Mouse (Mus musculus) limb, embryonic 13.5 days (tissue): ENCODE results near the gene Pcsk2. TPM values are rescaled to one million over a fixed set of nuclear protein-coding genes. Genes with fewer than 3 reads are reported as not detected.

Experiments
- ATAC-seq: fragments of 200-750 bp; cut with Nextera tagmentation; 2 replicates; pipeline ENCODE4 v1.8.0; 2017; ENCODE audit warnings: low read depth, moderate number of reproducible peaks, moderate TSS enrichment; ENCODE audit not compliant: low FRiP score
- H3K27ac ChIP-seq: fragments of 300-500 bp; sonication (generic); 2 replicates; pipeline ENCODE4 v1.5.1; 2015; ENCODE audit warnings: inconsistent platforms, mild to moderate bottlenecking, moderate library complexity
- H3K27me3 ChIP-seq: fragments of 300-500 bp; sonication (generic); 2 replicates; pipeline ENCODE4 v1.6.1; 2015; ENCODE audit warnings: mild to moderate bottlenecking, inconsistent platforms
- H3K36me3 ChIP-seq: fragments of 300-500 bp; sonication (generic); 2 replicates; pipeline ENCODE4 v1.6.1; 2015; ENCODE audit warnings: inconsistent platforms, mild to moderate bottlenecking, moderate library complexity
- H3K4me1 ChIP-seq: fragments of 300-500 bp; sonication (generic); 2 replicates; pipeline ENCODE4 v1.6.1; 2015; ENCODE audit warnings: inconsistent platforms
- H3K4me2 ChIP-seq: fragments of 300-500 bp; sonication (generic); replicated peaks from 2 replicates; pipeline ENCODE4 v1.6.1; 2015; ENCODE audit warnings: inconsistent platforms, mild to moderate bottlenecking, moderate library complexity
- H3K4me3 ChIP-seq: fragments of 300-500 bp; sonication (generic); 2 replicates; pipeline ENCODE4 v1.5.1; 2015; ENCODE audit warnings: moderate library complexity, mild to moderate bottlenecking, inconsistent platforms
- H3K9ac ChIP-seq: fragments of 300-500 bp; sonication (generic); 2 replicates; pipeline ENCODE4 v1.6.1; 2015; ENCODE audit warnings: mild to moderate bottlenecking, inconsistent platforms
- H3K9me3 ChIP-seq: fragments of 300-500 bp; sonication (generic); 2 replicates; pipeline ENCODE4 v1.6.1; 2016; ENCODE audit warnings: inconsistent platforms
- WGBS: fragments of 180-500 bp; shearing (Covaris S2); methylation state at CpG from one replicate; pipeline ENCODE4 v1.1.7; 2015; 5-methylcytosine and 5-hydroxymethylcytosine counted together
- polyA plus RNA-seq: library from polyadenylated mRNA; unstranded; fragments of >200 nt; fragmentation: Nextera tagmentation; extraction: Ambion mirVana; gene quantifications from 2 replicates; pipeline ENCODE4 v1.2.1, GENCODE M21; 2015

The Pcsk2 gene
- polyA plus RNA-seq, 1 experiment from 2014 or later: 0.59 TPM

DNA sequence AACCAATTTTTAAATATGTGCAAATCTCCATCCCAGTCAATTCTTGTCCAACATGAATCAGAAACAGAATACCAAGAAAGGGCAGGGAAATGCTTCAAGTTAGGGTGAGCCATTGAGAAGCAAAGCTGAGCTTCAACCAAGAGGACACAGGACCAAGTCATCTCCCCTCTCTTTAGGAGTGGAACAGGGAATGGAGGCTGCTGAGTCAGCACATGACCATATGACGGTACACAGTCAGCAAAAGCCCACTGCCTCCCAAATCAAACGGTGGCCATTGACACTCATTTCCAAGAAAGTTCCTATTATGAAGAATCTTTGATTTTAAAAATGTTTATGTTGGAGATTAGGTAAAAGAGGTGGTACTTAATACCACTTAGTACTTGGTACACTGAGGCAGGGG is 44.4 kb downstream of the Pcsk2 start:
- H3K27ac ChIP-seq: no peak overlapping the region
- no peaks in the 10 kb centered on the region for H3K36me3 ChIP-seq
- H3K9me3 ChIP-seq: no peaks in the 10 kb centered on the region
- no peak for ATAC-seq
- H3K4me2 ChIP-seq: no peak overlapping the region
- H3K4me1 ChIP-seq: no peaks in the 10 kb centered on the region
- no peak overlapping the region for H3K9ac ChIP-seq
- H3K4me3 ChIP-seq: no peak overlapping the region
- no peaks in the 10 kb centered on the region for H3K27me3 ChIP-seq
- WGBS: 91% methylated on average over 2 of the region's 2 CpGs

DNA sequence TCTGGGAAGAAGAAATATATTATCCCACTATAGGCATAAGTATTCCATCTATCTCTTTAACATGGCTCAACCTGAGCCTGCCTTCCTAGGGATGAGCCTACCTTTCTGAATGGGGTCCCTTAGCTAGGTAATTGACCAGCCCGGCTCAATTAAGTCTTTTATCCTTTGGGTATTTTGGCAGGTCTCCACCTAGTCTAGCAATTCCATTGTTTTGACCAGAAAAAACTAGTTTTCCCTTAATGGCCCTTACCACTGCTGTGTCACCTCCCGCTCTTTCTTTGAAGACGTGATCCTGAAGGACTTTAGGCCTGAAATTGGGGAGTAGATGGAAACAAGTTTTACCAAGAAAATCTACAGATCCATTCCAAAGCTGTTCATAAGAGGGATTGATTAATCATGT is 57.1 kb downstream of the Pcsk2 start:
- Histone ChIP-seq H3K27ac (no peak overlapping the region), H3K4me3 (no peak overlapping the region), H3K27me3 (no peaks in the 10 kb centered on the region), H3K4me1 (no peaks in the 10 kb centered on the region), H3K36me3 (no peaks in the 10 kb centered on the region), H3K9ac (no peak overlapping the region), H3K4me2 (no peak overlapping the region), H3K9me3 (no peaks in the 10 kb centered on the region)
- ATAC-seq: no peak
- 56% methylated on average over 3 of the region's 3 CpGs for WGBS

DNA sequence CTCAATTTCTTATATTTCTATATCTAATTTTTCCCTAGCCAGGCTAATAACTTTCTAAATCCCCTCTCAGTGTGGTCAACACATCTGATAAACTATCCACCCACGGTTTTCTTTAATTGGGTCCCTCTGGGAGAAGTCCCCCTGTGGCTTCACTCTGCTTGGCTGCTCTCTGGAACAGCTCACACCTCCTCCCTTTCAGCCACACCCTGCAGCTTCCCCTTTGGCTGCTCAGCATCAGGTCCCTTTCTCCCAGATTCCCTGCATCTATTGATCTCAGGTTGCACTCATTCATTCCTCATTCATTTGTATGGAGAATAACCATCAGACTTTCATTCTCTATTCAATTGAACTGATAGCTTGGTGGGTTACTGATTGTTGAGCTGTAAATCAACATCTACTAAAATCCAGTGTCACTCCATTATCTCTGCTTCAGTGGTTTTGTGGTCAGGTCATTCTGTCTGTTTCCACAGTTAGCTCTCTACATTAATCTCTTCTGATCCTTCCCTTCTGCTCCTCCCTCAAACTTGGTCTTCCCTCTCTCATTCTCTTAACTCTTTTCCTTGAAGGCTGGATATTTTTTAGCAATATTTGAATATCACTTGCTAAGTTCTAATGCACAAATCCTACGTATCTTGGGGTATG is 58.0 kb downstream of the Pcsk2 start:
- no peak overlapping the region for H3K27ac ChIP-seq
- H3K9ac ChIP-seq: no peak overlapping the region
- H3K4me2 ChIP-seq: no peak overlapping the region
- H3K4me1 ChIP-seq: no peaks in the 10 kb centered on the region
- no peaks in the 10 kb centered on the region for H3K27me3 ChIP-seq
- no peaks in the 10 kb centered on the region for H3K36me3 ChIP-seq
- H3K9me3 ChIP-seq: no peaks in the 10 kb centered on the region
- 45% methylated on average over 2 of the region's 2 CpGs for WGBS
- ATAC-seq: no peak
- H3K4me3 ChIP-seq: no peak overlapping the region

DNA sequence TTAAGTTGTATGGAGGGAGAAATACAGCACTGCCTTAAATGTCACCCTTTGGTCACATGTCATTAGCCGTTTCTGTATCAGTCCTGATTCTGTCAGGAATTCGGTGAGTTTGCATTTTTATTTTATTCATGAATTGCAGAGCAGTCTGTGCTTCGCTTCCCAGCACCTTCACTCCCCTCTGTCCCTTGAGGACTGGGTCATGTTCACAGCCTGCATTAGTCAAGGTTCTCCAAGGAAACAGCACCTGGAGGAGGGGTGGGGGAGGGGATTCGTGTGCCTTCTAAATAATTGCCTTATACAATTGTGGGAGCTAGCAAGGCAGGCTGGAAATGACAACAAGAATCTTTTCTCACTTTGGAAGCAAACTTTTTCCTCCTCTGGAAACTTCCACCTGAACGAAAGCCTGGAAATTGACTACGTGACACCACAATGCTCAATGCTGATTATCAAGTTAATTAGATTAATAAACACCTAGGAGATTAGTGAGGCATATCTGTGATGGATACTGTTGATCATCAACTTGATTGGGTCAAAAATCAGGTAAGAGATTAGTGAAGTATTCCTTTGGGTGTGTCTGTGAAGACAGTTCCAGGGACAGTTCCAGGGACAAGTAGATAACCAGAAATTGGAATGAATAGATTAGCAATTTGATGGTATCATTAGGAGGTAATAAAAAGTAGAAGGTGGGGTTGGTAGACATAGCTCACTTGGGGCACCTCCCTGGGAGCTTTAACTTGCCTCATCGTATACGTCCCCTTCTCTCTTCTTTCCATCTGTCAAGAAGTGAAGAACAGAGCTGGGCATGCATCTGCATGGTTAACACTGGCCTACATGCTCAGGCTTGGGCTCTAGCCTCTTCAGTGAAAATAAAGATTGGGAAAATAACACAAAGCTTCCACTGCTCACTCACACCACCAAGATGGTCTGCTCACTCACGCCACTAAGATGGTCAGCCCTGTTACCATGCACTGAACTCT is 64.7 kb downstream of the Pcsk2 start:
- H3K9me3 ChIP-seq: no peaks in the 10 kb centered on the region
- 71% methylated on average over 9 of the region's 9 CpGs for WGBS
- no peaks in the 10 kb centered on the region for H3K36me3 ChIP-seq
- H3K27me3 ChIP-seq: no peaks in the 10 kb centered on the region
- H3K4me2 ChIP-seq: no peak overlapping the region
- no peak overlapping the region for H3K4me3 ChIP-seq
- no peak for ATAC-seq
- no peak overlapping the region for H3K27ac ChIP-seq
- H3K4me1 ChIP-seq: no peaks in the 10 kb centered on the region
- no peak overlapping the region for H3K9ac ChIP-seq

DNA sequence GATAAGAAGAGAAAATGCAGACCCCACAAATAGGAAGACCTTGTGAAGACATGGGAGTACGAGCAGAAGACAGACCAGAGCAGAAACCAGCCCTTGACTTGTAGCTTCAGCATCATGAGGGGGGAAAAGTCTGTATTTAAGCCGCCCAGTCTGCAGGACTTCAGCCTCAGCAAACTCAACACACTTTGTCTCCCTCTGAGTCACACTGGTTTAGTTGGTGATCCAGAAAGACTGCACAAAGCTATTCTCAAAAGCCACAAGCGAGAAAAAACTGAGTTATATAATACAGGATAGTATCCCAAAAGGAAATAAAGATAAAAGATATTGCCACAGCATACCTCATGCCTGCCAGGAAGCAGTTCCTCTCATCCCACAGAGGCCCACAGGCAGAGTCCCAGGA is 67.5 kb downstream of the Pcsk2 start:
- no peak overlapping the region for H3K27ac ChIP-seq
- no peak overlapping the region for H3K9ac ChIP-seq
- H3K9me3 ChIP-seq: no peaks in the 10 kb centered on the region
- no peak overlapping the region for H3K4me2 ChIP-seq
- H3K27me3 ChIP-seq: no peaks in the 10 kb centered on the region
- ATAC-seq: no peak
- 74% methylated on average over 3 of the region's 3 CpGs for WGBS
- H3K36me3 ChIP-seq: no peaks in the 10 kb centered on the region
- no peak overlapping the region for H3K4me3 ChIP-seq
- H3K4me1 ChIP-seq: no peaks in the 10 kb centered on the region

DNA sequence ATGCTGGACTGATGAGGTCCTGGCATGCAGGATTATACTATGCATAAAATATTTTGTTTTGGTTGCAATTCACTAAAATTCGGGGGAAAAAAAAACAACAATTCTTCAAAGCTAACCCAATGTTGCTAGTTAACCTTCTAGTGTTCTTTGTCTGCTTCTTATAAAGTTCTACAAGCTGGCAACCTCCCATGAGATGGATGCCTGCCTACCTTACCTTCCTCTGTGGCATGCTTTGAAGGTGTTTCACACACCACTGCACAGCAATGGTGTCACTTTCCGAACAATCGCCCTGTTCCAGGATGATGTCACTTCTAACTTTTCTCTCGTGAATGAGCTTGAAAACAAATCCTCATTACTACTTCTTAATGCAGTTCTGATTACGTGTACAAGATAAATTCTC is 68.8 kb downstream of the Pcsk2 start:
- Histone ChIP-seq H3K9me3 (no peaks in the 10 kb centered on the region), H3K9ac (no peak overlapping the region), H3K36me3 (no peaks in the 10 kb centered on the region), H3K27ac (no peak overlapping the region), H3K4me2 (no peak overlapping the region), H3K4me3 (no peak overlapping the region), H3K27me3 (no peaks in the 10 kb centered on the region), H3K4me1 (no peaks in the 10 kb centered on the region)
- 79% methylated on average over 5 of the region's 5 CpGs for WGBS
- no peak for ATAC-seq

DNA sequence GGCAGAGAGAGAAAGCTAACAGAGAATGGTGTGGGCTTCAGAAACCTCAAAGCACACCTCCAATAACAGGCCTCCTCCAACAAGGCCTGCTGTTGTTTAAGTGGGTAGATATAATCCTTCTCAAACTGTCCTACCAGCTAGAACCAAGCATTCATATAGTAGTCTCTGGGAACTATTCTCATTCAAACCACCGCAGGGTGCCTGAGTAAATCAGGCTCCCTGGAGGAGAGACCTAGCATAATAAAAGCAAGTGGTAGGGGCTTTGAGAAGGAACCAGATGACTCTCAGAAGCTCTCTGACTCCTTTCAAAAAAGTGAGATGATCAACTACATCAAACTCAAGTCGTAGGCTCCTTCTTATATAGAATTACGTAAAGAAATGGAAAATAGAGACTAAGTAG is 75.0 kb downstream of the Pcsk2 start:
- no peak for ATAC-seq
- Histone ChIP-seq H3K36me3 (no peaks in the 10 kb centered on the region), H3K27ac (no peak overlapping the region), H3K9me3 (no peaks in the 10 kb centered on the region), H3K4me2 (no peak overlapping the region), H3K4me3 (no peak overlapping the region), H3K9ac (no peak overlapping the region), H3K27me3 (no peaks in the 10 kb centered on the region), H3K4me1 (no peaks in the 10 kb centered on the region)
- 49% methylated on average over 3 of the region's 3 CpGs for WGBS

DNA sequence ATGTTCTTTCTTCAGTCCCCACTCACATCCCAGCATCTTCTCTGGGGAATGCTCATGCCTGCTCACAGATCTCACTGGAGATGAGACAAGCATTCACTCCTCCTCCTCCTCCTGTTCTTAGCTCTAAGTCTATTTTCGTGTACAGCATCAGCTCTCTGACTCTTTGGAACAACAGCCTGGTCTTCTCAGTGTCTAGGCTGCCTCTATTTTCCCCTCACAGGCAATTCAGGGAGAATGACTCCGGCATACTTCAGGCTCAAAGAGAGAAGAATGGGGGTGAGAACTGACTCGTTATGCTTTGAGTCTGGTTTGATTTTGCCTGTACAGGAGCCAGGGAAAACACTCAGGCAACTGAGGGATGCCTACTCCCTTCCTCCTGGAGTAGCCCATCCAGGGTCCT is 78.0 kb downstream of the Pcsk2 start:
- no peak overlapping the region for H3K27ac ChIP-seq
- H3K36me3 ChIP-seq: no peaks in the 10 kb centered on the region
- no peaks in the 10 kb centered on the region for H3K4me1 ChIP-seq
- H3K27me3 ChIP-seq: no peaks in the 10 kb centered on the region
- no peak for ATAC-seq
- H3K9me3 ChIP-seq: no peaks in the 10 kb centered on the region
- no peak overlapping the region for H3K4me3 ChIP-seq
- no peak overlapping the region for H3K9ac ChIP-seq
- 53% methylated on average over 3 of the region's 3 CpGs for WGBS
- H3K4me2 ChIP-seq: no peak overlapping the region

DNA sequence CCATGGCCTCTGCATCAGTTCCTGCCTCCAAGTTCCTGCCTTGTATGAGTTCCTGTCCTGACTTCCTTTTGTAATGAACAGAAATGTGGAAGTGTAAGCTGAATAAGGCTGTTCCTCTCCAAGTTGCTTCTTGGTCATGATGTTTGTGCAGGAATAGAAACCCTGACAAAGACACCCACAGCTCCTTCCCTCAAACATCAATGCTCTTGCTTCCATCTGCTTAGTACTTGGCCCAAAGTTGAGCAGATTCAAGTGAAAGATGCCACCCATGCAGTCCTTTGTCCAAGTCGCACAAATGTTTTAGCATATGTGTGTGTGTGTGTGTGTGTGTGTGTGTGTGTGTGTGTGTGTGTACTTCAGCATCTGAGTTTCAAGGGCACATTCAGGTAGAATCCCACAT is 97.3 kb downstream of the Pcsk2 start:
- Histone ChIP-seq H3K4me1 (no peaks in the 10 kb centered on the region), H3K4me3 (no peak overlapping the region), H3K9ac (no peak overlapping the region), H3K27me3 (no peaks in the 10 kb centered on the region), H3K9me3 (no peaks in the 10 kb centered on the region), H3K4me2 (no peak overlapping the region), H3K36me3 (no peaks in the 10 kb centered on the region), H3K27ac (no peak overlapping the region)
- ATAC-seq: no peak
- WGBS: 89% methylated on average over 1 of the region's 1 CpGs

DNA sequence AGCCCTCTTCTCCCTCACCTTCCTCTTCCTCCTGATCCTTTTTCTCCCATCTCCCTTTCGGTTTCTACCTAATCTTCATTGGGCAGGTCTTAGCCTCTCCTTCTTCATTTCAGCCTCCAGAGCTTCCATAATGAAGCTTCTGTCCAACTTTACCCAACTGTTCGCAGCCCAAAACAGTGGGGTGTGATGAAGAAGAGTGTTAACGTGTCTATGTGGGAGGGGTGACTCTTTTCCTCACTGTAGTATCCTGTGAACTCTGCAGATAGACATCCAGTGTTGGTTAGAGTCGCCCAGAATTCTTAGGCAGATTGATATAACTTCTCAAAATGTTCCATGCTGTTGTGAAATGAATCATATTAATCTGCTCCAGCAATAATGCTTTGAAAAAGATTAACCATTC is 98.4 kb downstream of the Pcsk2 start:
- H3K4me2 ChIP-seq: no peak overlapping the region
- no peak for ATAC-seq
- no peaks in the 10 kb centered on the region for H3K4me1 ChIP-seq
- H3K27ac ChIP-seq: no peak overlapping the region
- 81% methylated on average over 4 of the region's 4 CpGs for WGBS
- H3K9ac ChIP-seq: no peak overlapping the region
- H3K36me3 ChIP-seq: no peaks in the 10 kb centered on the region
- no peak overlapping the region for H3K4me3 ChIP-seq
- H3K9me3 ChIP-seq: no peaks in the 10 kb centered on the region
- H3K27me3 ChIP-seq: no peaks in the 10 kb centered on the region

DNA sequence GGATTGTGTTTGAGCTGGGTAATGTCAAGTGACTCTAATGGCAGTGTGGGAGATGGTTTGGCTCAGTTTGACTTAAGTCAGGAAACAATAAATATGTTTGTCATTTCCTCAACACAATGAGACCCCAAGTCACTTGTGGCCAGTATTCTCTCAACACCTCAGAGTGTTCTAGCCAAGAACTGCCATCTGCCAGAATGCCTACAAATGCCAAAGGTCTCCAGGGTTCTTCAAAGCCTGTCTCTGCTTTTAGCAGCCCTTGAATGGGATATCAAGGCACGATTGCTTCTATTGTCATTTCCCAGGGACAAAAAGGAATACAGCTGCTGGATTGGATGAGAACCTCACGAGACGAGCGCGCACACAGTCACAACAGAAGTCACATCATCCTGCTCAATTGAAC is 100.0 kb downstream of the Pcsk2 start:
- no peaks in the 10 kb centered on the region for H3K9me3 ChIP-seq
- H3K36me3 ChIP-seq: no peaks in the 10 kb centered on the region
- ATAC-seq: no peak
- H3K4me2 ChIP-seq: no peak overlapping the region
- WGBS: 89% methylated on average over 5 of the region's 5 CpGs
- H3K27me3 ChIP-seq: no peaks in the 10 kb centered on the region
- H3K9ac ChIP-seq: no peak overlapping the region
- no peak overlapping the region for H3K4me3 ChIP-seq
- H3K4me1 ChIP-seq: no peaks in the 10 kb centered on the region
- no peak overlapping the region for H3K27ac ChIP-seq

DNA sequence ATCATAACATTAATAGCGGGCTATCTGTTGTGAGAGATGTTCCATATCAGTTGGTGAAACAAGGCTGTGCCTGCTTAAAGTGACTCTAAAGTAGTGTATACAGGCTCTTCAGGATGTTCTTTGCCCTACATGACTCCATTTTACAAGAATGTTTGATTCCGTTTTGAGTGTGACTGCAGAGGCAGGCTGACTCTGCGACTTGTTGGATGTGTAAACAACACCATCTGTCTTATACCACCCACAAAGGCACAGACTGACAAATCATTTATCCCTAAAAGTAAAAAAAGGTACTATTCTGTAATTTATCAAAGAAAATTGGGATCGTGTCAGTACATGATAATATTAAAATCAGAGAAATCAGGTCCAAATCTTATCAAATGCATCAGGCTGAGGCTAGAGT is 108.7 kb downstream of the Pcsk2 start:
- 83% methylated on average over 4 of the region's 4 CpGs for WGBS

More for the DNA sequence above, 108.7 kb downstream of the Pcsk2 start:
- H3K4me2 ChIP-seq: no peak overlapping the region
- no peaks in the 10 kb centered on the region for H3K27me3 ChIP-seq
- no peaks in the 10 kb centered on the region for H3K9me3 ChIP-seq
- H3K4me3 ChIP-seq: no peak overlapping the region
- ATAC-seq: no peak
- no peaks in the 10 kb centered on the region for H3K4me1 ChIP-seq
- no peak overlapping the region for H3K27ac ChIP-seq
- no peak overlapping the region for H3K9ac ChIP-seq
- H3K36me3 ChIP-seq: no peaks in the 10 kb centered on the region
